Mouse (Mus musculus) CH12.LX (cell line): Measurements from ENCODE around the gene Med26. TPM values are rescaled to one million over a fixed set of nuclear protein-coding genes. Genes with fewer than 3 reads are reported as not detected.

ENCODE experiments used
- DNase-seq: peaks from one replicate; pipeline ENCODE4 v3.0.0-alpha.2; 2013; ENCODE audit errors: extremely low read depth
- H3K27ac ChIP-seq: 2 replicates; pipeline ENCODE4 v1.5.1; 2012; ENCODE audit warnings: low read depth, mild to moderate bottlenecking, control low read depth, moderate library complexity; ENCODE audit not compliant: insufficient read depth
- H3K27me3 ChIP-seq: replicated peaks from 2 replicates; pipeline ENCODE3; 2012; ENCODE audit warnings: inconsistent platforms
- H3K36me3 ChIP-seq, 2 experiments: replicated peaks in 1 of 2; 2 replicates each; pipeline versions ENCODE3 to v1.6.1; 2012; ENCODE audit warnings: inconsistent platforms in 1 of 2, low read length in 1 of 2, mild to moderate bottlenecking in 1 of 2, mixed read lengths in 1 of 2, moderate library complexity in 1 of 2; ENCODE audit not compliant: control insufficient read depth in 1 of 2, insufficient read depth in 1 of 2
- H3K4me1 ChIP-seq, 2 experiments: 2 replicates each; pipeline ENCODE4 v1.6.1; 2012; ENCODE audit warnings: inconsistent platforms in 1 of 2, moderate library complexity in 1 of 2; ENCODE audit not compliant: insufficient read depth in 2 of 2, control insufficient read depth in 1 of 2
- H3K4me2 ChIP-seq: 2 replicates; pipeline ENCODE4 v1.6.1; 2012; ENCODE audit warnings: low read depth, mild to moderate bottlenecking, control low read depth; ENCODE audit not compliant: poor library complexity, insufficient read depth, severe bottlenecking
- H3K4me3 ChIP-seq, 3 experiments: fragments of 150-350 bp in 1 of 3; sonication (generic) in 1 of 3; replicated peaks in 1 of 3; 2 replicates each; pipeline versions ENCODE3 to v1.5.1; 2011 to 2012; ENCODE audit warnings: low read depth in 2 of 3, low read length in 2 of 3, mild to moderate bottlenecking in 2 of 3, moderate library complexity in 2 of 3, control low read depth in 1 of 3, improper control_type of control experiment in 1 of 3, inconsistent platforms in 1 of 3, mixed read lengths in 1 of 3; ENCODE audit not compliant: poor library complexity in 1 of 3
- H3K79me2 ChIP-seq: replicated peaks from 2 replicates; pipeline ENCODE4 v1.6.1; 2012; ENCODE audit warnings: mild to moderate bottlenecking, moderate library complexity; ENCODE audit not compliant: control insufficient read depth, poor library complexity, insufficient read depth, severe bottlenecking; ENCODE audit errors: extremely low read depth
- H3K9ac ChIP-seq: 2 replicates; pipeline ENCODE4 v1.6.1; 2012; ENCODE audit warnings: low read depth, mild to moderate bottlenecking, control low read depth, moderate library complexity; ENCODE audit not compliant: insufficient read depth
- H3K9me3 ChIP-seq: replicated peaks from 2 replicates; pipeline ENCODE3; 2012; ENCODE audit warnings: low read length, inconsistent platforms, mixed read lengths
- BHLHE40 ChIP-seq: IDR thresholded peaks from 2 replicates; pipeline ENCODE4 v1.6.1; 2011; ENCODE audit warnings: mild to moderate bottlenecking, low read depth, low read length, improper control_type of control experiment
- EP300 ChIP-seq: IDR thresholded peaks from 2 replicates; pipeline ENCODE4 v1.6.1; 2011; ENCODE audit warnings: low read length, improper control_type of control experiment
- HCFC1 ChIP-seq: IDR thresholded peaks from 2 replicates; pipeline ENCODE4 v1.6.1; 2012; ENCODE audit warnings: low read depth, mild to moderate bottlenecking, inconsistent platforms, low read length, improper control_type of control experiment
- IRF4 ChIP-seq: IDR thresholded peaks from 2 replicates; pipeline ENCODE4 v1.6.1; 2014; ENCODE audit warnings: low read depth, mild to moderate bottlenecking, inconsistent platforms, low read length, improper control_type of control experiment
- JUND ChIP-seq: conservative IDR thresholded peaks from 2 replicates; pipeline ENCODE4 v1.6.1; 2011; ENCODE audit warnings: low read depth, low read length, improper control_type of control experiment
- KAT2A ChIP-seq: IDR thresholded peaks from 2 replicates; pipeline ENCODE4 v1.6.1; 2012; ENCODE audit warnings: low read length, improper control_type of control experiment, inconsistent platforms; ENCODE audit not compliant: insufficient replicate concordance
- MAFK ChIP-seq: IDR thresholded peaks from 2 replicates; pipeline ENCODE4 v1.6.1; 2011; ENCODE audit warnings: low read length, improper control_type of control experiment; ENCODE audit not compliant: insufficient replicate concordance
- MAX ChIP-seq: IDR thresholded peaks from 2 replicates; pipeline ENCODE4 v1.6.1; 2011; ENCODE audit warnings: low read length, improper control_type of control experiment
- MAZ ChIP-seq: IDR thresholded peaks from 2 replicates; pipeline ENCODE4 v1.6.1; 2012; ENCODE audit warnings: low read depth, mild to moderate bottlenecking, inconsistent platforms, low read length, improper control_type of control experiment, moderate library complexity
- MXI1 ChIP-seq: IDR thresholded peaks from 2 replicates; pipeline ENCODE4 v1.6.1; 2011; ENCODE audit warnings: mild to moderate bottlenecking, low read depth, low read length, improper control_type of control experiment
- MYC ChIP-seq: IDR thresholded peaks from 2 replicates; pipeline ENCODE4 v1.6.1; 2011; ENCODE audit warnings: low read depth, mild to moderate bottlenecking, improper control_type of control experiment, low read length
- POLR2A ChIP-seq: IDR thresholded peaks from 2 replicates; pipeline ENCODE4 v1.6.1; 2011; ENCODE audit warnings: low read depth, mild to moderate bottlenecking, improper control_type of control experiment, low read length
- POLR2AphosphoS2 ChIP-seq: IDR thresholded peaks from 2 replicates; pipeline ENCODE4 v1.6.1; 2011; ENCODE audit warnings: low read depth, low read length, improper control_type of control experiment
- RAD21 ChIP-seq: IDR thresholded peaks from 2 replicates; pipeline ENCODE4 v1.6.1; 2011; ENCODE audit warnings: low read depth, mild to moderate bottlenecking, low read length, improper control_type of control experiment, moderate library complexity
- RCOR1 ChIP-seq: conservative IDR thresholded peaks from 2 replicates; pipeline ENCODE4 v1.6.1; 2012; ENCODE audit warnings: low read depth, mild to moderate bottlenecking, inconsistent platforms, low read length, improper control_type of control experiment
- SMC3 ChIP-seq: IDR thresholded peaks from 2 replicates; pipeline ENCODE4 v1.6.1; 2011; ENCODE audit warnings: low read depth, low read length, improper control_type of control experiment
- TBP ChIP-seq: conservative IDR thresholded peaks from 2 replicates; pipeline ENCODE4 v1.6.1; 2011; ENCODE audit warnings: low read depth, low read length, improper control_type of control experiment
- TCF12 ChIP-seq: IDR thresholded peaks from 2 replicates; pipeline ENCODE4 v1.6.1; 2014; ENCODE audit warnings: low read depth, mild to moderate bottlenecking, inconsistent platforms, low read length, improper control_type of control experiment
- UBTF ChIP-seq: IDR thresholded peaks from 2 replicates; pipeline ENCODE4 v1.6.1; 2012; ENCODE audit warnings: low read depth, mild to moderate bottlenecking, inconsistent platforms, low read length, improper control_type of control experiment, moderate library complexity
- USF1 ChIP-seq: IDR thresholded peaks from 2 replicates; pipeline ENCODE4 v1.6.1; 2014; ENCODE audit warnings: low read depth, mild to moderate bottlenecking, inconsistent platforms, low read length, improper control_type of control experiment
- USF2 ChIP-seq: conservative IDR thresholded peaks from 2 replicates; pipeline ENCODE4 v1.6.1; 2011; ENCODE audit warnings: low read depth, low read length, improper control_type of control experiment
- ZNF384 ChIP-seq: IDR thresholded peaks from 2 replicates; pipeline ENCODE4 v1.6.1; 2012; ENCODE audit warnings: low read depth, low read length, improper control_type of control experiment, inconsistent platforms
- dilution Hi-C: fragments of 300-500 bp; cut with MboI; formaldehyde crosslinking; loops from 2 replicates; pipeline ENCODE4 v1.14.3; 2020; ENCODE audit warnings: low sequenced_read_pairs; ENCODE audit not compliant: extremely low pct_unique_long_range_greater_than_20kb, extremely low pct_ligation_motif_present
- in situ Hi-C: fragments of 300-500 bp; cut with MboI; formaldehyde crosslinking; loops from 3 replicates; pipeline ENCODE4 v1.14.3; 2019; ENCODE audit warnings: low sequenced_read_pairs, low pct_ligation_motif_present, low pct_unique_long_range_greater_than_20kb, mixed read lengths
- polyA plus RNA-seq: library from polyadenylated mRNA; unstranded; fragments of >175 nt; gene quantifications from 2 replicates; pipeline ENCODE4 v1.2.1, GENCODE M21; 2012; ENCODE audit warnings: low read depth; ENCODE audit not compliant: insufficient read length
- total RNA-seq, 2 experiments: library from RNA; depleted of rRNA; stranded (reverse); fragments of 300-350 nt in 1 of 2; fragments of >200 nt in 1 of 2; gene quantifications; 2 replicates each; pipeline ENCODE4 v1.2.3; 2012 to 2014

Gene Med26
- total and polyA plus RNA-seq, 3 experiments, result 8.7 to 12.9 (median 9.7) TPM

GRCm38 (mm10) chr8:72561111-72561689 is 13.1 kb upstream of the Med26 start:
- Histone ChIP-seq H3K4me2 (no peak overlapping the region), H3K36me3 (peaks cover 25 to 67% of the 10 kb centered on the region in 2 experiments), H3K9me3 (no peaks in the 10 kb centered on the region), H3K4me1 (no peaks in the 10 kb centered on the region), H3K4me3 (no peak overlapping the region), H3K9ac (no peak overlapping the region)
- DNase-seq, result no peak
- TF ChIP-seq USF2 (no peak), USF1 (no peak)
- TF ChIP-seq, all 38 proteins: peak for 0
- Histone ChIP-seq H3K27ac (no peak overlapping the region), H3K27me3 (no peaks in the 10 kb centered on the region), H3K79me2 (no peaks in the 10 kb centered on the region)
- dilution Hi-C loops (no loop called here), in situ Hi-C loops (no loop called here)

- H3K27me3 ChIP-seq, result no peaks in the 10 kb centered on the region
- H3K9ac ChIP-seq, result no peak overlapping the region
- dilution Hi-C loops (no loop called here), in situ Hi-C loops (no loop called here)
- DNase-seq, result no peak
- peaks cover 5 to 16% of the 10 kb centered on the region in 2 experiments for H3K4me1 ChIP-seq
- H3K4me2 ChIP-seq, result no peak overlapping the region
- H3K79me2 ChIP-seq, result no peaks in the 10 kb centered on the region
- H3K27ac ChIP-seq, result no peak overlapping the region
- H3K4me3 ChIP-seq, result no peak overlapping the region
- H3K9me3 ChIP-seq, result no peaks in the 10 kb centered on the region
- TF ChIP-seq RAD21, result no peak
- TF ChIP-seq SMC3, result no peak
- TF ChIP-seq MXI1, result no peak
- TF ChIP-seq HCFC1, result no peak
- TF ChIP-seq, all 38 proteins: peak for 0
- peaks cover 9 to 42% of the 10 kb centered on the region in 2 experiments for H3K36me3 ChIP-seq
Measured at GRCm38 (mm10) chr8:72555770-72556169, 7.7 kb upstream of the Med26 start.

GRCm38 (mm10) chr8:72549314-72549892 is 1.3 kb upstream of the Med26 start:
- dilution Hi-C loops, result no loop called here
- peak overlapping the region; percentile 73 to 99 (median 87) for H3K4me3 ChIP-seq
- H3K79me2 ChIP-seq, result peaks cover 36% of the 10 kb centered on the region
- H3K9me3 ChIP-seq, result no peaks in the 10 kb centered on the region
- H3K27ac ChIP-seq, result no peak overlapping the region
- DNase-seq, result no peak
- H3K9ac ChIP-seq, result peak overlapping the region; percentile 65
- peak overlapping the region; percentile 82 for H3K4me2 ChIP-seq
- peaks cover 3 to 40% of the 10 kb centered on the region in 2 experiments for H3K36me3 ChIP-seq
- in situ Hi-C loops, result no loop called here
- no peaks in the 10 kb centered on the region for H3K27me3 ChIP-seq
- peaks cover 5 to 53% of the 10 kb centered on the region in 2 experiments for H3K4me1 ChIP-seq
- TF ChIP-seq SMC3 (no peak), IRF4 (no peak), USF1 (no peak), BHLHE40 (no peak), MAFK (no peak), RCOR1 (no peak), MAZ (no peak), TBP (no peak), JUND (no peak), POLR2A (no peak), TCF12 (no peak), MYC (no peak), ZNF384 (no peak), HCFC1 (no peak), MAX (no peak), EP300 (no peak), UBTF (no peak), KAT2A (no peak), POLR2AphosphoS2 (no peak)
